Mouse (Mus musculus) embryonic facial prominence, embryonic 12.5 days (tissue): ENCODE results near the gene Fbxo47. TPM values are rescaled to one million over a fixed set of nuclear protein-coding genes. Genes with fewer than 3 reads are reported as not detected.

Experiments
- ATAC-seq: fragments of 200-750 bp; cut with Nextera tagmentation; 2 replicates; pipeline ENCODE4 v1.8.0; 2017; ENCODE audit not compliant: insufficient number of reproducible peaks, insufficient read depth, low FRiP score, low TSS enrichment
- H3K27ac ChIP-seq: fragments of 300-500 bp; sonication (generic); 2 replicates; pipeline ENCODE4 v1.5.1; 2016; ENCODE audit warnings: mild to moderate bottlenecking
- H3K27me3 ChIP-seq: fragments of 300-500 bp; sonication (generic); 2 replicates; pipeline ENCODE4 v1.6.1; 2016; ENCODE audit warnings: mild to moderate bottlenecking, moderate library complexity
- H3K36me3 ChIP-seq: fragments of 300-500 bp; sonication (generic); 2 replicates; pipeline ENCODE4 v1.6.1; 2016; ENCODE audit warnings: mild to moderate bottlenecking
- H3K4me1 ChIP-seq: fragments of 300-500 bp; sonication (generic); 2 replicates; pipeline ENCODE4 v1.6.1; 2016
- H3K4me2 ChIP-seq: fragments of 300-500 bp; sonication (generic); replicated peaks from 2 replicates; pipeline ENCODE4 v1.6.1; 2016; ENCODE audit warnings: mild to moderate bottlenecking, moderate library complexity
- H3K4me3 ChIP-seq: fragments of 300-500 bp; sonication (generic); 2 replicates; pipeline ENCODE4 v1.5.1; 2016; ENCODE audit warnings: mild to moderate bottlenecking
- H3K9ac ChIP-seq: fragments of 300-500 bp; sonication (generic); 2 replicates; pipeline ENCODE4 v1.6.1; 2016; ENCODE audit warnings: mild to moderate bottlenecking, moderate library complexity
- H3K9me3 ChIP-seq: fragments of 300-500 bp; sonication (generic); 2 replicates; pipeline ENCODE4 v1.6.1; 2016; ENCODE audit warnings: mild to moderate bottlenecking, moderate library complexity
- WGBS: fragments of 180-500 bp; shearing (Covaris S2); methylation state at CpG from one replicate; pipeline ENCODE4 v1.1.7; 2016; 5-methylcytosine and 5-hydroxymethylcytosine counted together
- polyA plus RNA-seq: library from polyadenylated mRNA; unstranded; fragments of >200 nt; fragmentation: Nextera tagmentation; extraction: Ambion mirVana; gene quantifications from 2 replicates; pipeline ENCODE4 v1.2.1, GENCODE M21; 2016

The Fbxo47 gene
- polyA plus RNA-seq, 1 experiment from 2014 or later = 0.51 TPM

DNA sequence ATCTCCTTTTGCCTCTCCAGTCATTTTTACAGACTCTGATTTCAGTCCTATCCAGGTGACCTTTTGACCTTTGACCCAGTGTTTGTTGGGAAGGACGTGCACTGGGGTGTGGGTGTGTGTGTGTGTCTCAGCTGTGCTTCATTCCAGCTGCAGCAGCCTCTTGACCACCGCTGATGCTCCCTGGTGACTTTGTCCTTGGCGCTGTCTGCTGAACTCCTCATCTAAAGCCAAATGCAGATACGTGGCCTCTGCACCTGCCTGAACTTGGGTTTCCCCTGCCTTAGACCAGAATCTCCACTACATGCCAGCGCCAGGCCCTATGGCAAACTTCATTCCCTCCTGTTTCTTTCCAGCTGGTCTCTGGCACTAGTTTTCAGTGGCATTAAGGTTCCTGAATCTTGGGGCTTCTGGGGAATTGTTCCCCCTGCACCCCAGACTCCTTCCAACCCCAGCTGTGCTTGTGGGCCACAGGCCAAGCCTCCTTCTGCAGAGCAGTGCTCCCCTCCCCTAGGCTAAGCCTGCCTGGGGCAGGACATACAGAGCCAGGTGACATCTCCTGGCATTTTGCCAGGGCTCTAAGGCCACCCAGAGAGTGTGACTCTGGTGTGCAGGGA lies 75.2 kb downstream of the Fbxo47 start:
- 26% methylated on average over 5 of the region's 5 CpGs for WGBS
- no peaks in the 10 kb centered on the region for H3K9me3 ChIP-seq
- H3K4me3 ChIP-seq = no peak overlapping the region
- peaks cover 97% of the 10 kb centered on the region for H3K4me1 ChIP-seq
- peaks cover 26% of the 10 kb centered on the region for H3K36me3 ChIP-seq
- H3K9ac ChIP-seq = no peak overlapping the region
- H3K4me2 ChIP-seq = 0 out of 2 replicates have a peak overlapping the region, but pooled peaks have one; percentile 14
- H3K27me3 ChIP-seq = no peaks in the 10 kb centered on the region
- no peak for ATAC-seq
- peak overlapping the region; percentile 65 for H3K27ac ChIP-seq

- H3K4me3 ChIP-seq = no peak overlapping the region
- ATAC-seq = no peak
- peaks cover 92% of the 10 kb centered on the region for H3K4me1 ChIP-seq
- 37% methylated on average over 2 of the region's 2 CpGs for WGBS
- no peaks in the 10 kb centered on the region for H3K27me3 ChIP-seq
- peak overlapping the region; percentile 14; the same call in 1 of the 2 replicates for H3K4me2 ChIP-seq
- H3K9me3 ChIP-seq = no peaks in the 10 kb centered on the region
- H3K27ac ChIP-seq = peak overlapping the region; percentile 65
- H3K36me3 ChIP-seq = peaks cover 23% of the 10 kb centered on the region
- H3K9ac ChIP-seq = no peak overlapping the region
These were observed 75.9 kb downstream of the Fbxo47 start for GRCm38 (mm10) chr11:97808093-97808492.

DNA sequence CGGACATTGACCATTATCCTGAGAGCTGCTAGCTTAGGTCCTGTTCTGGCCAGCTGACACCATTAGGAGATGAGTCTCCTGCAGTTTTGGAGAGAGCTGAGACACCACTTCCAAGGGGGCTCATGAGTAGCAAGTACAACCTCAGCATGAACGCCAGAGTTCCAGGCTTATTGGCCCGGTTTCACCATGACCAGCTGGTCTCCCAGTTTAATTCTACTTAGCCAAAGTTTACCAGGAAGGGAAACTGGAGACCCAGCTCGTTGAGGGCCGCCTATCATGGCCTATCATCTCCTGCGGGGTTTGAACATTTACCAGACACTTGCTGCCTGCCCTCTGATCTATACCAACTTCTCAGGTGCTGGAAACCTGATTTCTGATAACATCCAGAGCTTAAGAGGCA lies 76.3 kb downstream of the Fbxo47 start:
- H3K27ac ChIP-seq = peak overlapping the region; percentile 65
- WGBS = 21% methylated on average over 6 of the region's 6 CpGs

GRCm38 (mm10) chr11:97806613-97806964 lies 77.4 kb downstream of the Fbxo47 start:
- WGBS = 66% methylated on average over 7 of the region's 7 CpGs
- no peak overlapping the region for H3K9ac ChIP-seq
- peak overlapping the region; percentile 7; the same call in 1 of the 2 replicates for H3K27ac ChIP-seq
- H3K9me3 ChIP-seq = no peaks in the 10 kb centered on the region
- H3K27me3 ChIP-seq = no peaks in the 10 kb centered on the region
- H3K4me3 ChIP-seq = no peak overlapping the region
- H3K36me3 ChIP-seq = peaks cover 22% of the 10 kb centered on the region
- no peak for ATAC-seq
- H3K4me2 ChIP-seq = no peak overlapping the region
- H3K4me1 ChIP-seq = peaks cover 88% of the 10 kb centered on the region

More for the DNA sequence above, 76.3 kb downstream of the Fbxo47 start:
- Histone ChIP-seq H3K4me1 (peaks cover 88% of the 10 kb centered on the region), H3K36me3 (peaks cover 22% of the 10 kb centered on the region), H3K27me3 (no peaks in the 10 kb centered on the region), H3K4me2 (peak overlapping the region; percentile 14; the same call in 1 of the 2 replicates), H3K9me3 (no peaks in the 10 kb centered on the region), H3K4me3 (no peak overlapping the region), H3K9ac (no peak overlapping the region)
- no peak for ATAC-seq

GRCm38 (mm10) chr11:97805662-97806612 lies 78.0 kb downstream of the Fbxo47 start:
- Histone ChIP-seq H3K4me3 (no peak overlapping the region), H3K27me3 (no peaks in the 10 kb centered on the region), H3K9me3 (no peaks in the 10 kb centered on the region), H3K27ac (peak overlapping the region; percentile 89), H3K4me2 (peak overlapping the region; percentile 48), H3K4me1 (peaks cover 89% of the 10 kb centered on the region), H3K9ac (no peak overlapping the region), H3K36me3 (peaks cover 22% of the 10 kb centered on the region)
- ATAC-seq = no peak
- 44% methylated on average over 15 of the region's 15 CpGs for WGBS

GRCm38 (mm10) chr11:97804841-97805661 lies 78.9 kb downstream of the Fbxo47 start:
- no peak for ATAC-seq
- H3K4me3 ChIP-seq = peak overlapping the region; percentile 17; the same call in 1 of the 2 replicates
- H3K9me3 ChIP-seq = no peaks in the 10 kb centered on the region
- 7% methylated on average over 9 of the region's 9 CpGs for WGBS
- peak overlapping the region; percentile 48 for H3K4me2 ChIP-seq
- peaks cover 22% of the 10 kb centered on the region for H3K36me3 ChIP-seq
- H3K4me1 ChIP-seq = peaks cover 81% of the 10 kb centered on the region
- H3K9ac ChIP-seq = peak overlapping the region; percentile 32; the same call in 1 of the 2 replicates
- H3K27me3 ChIP-seq = no peaks in the 10 kb centered on the region
- peak overlapping the region; percentile 89 for H3K27ac ChIP-seq

DNA sequence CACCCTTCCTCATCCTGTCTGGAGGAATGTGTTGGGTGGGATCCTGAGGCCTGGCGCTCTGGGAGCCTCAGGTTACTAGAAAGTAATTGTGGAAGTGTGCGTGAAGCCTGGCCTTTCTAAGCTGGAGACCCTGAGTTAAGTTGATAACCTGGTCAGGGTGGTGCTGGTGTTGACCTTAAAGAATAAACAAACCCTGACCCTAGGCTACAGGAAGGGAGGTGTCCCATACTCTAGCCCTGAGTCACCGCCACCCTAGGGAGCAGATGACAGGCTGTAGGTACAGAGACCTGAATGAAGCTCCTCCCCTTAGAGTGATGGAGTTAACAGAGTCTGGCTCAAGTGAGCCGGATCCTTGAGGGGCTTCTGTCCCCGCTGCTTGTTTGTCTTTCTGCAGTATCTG lies 80.1 kb downstream of the Fbxo47 start:
- Histone ChIP-seq H3K9ac (no peak overlapping the region), H3K36me3 (peaks cover 12% of the 10 kb centered on the region), H3K4me3 (no peak overlapping the region), H3K27ac (peak overlapping the region; percentile 89; the same call in 1 of the 2 replicates), H3K4me2 (peak overlapping the region; percentile 48; the same call in 1 of the 2 replicates), H3K4me1 (peaks cover 70% of the 10 kb centered on the region), H3K9me3 (no peaks in the 10 kb centered on the region), H3K27me3 (no peaks in the 10 kb centered on the region)
- 73% methylated on average over 5 of the region's 5 CpGs for WGBS
- ATAC-seq = no peak

Other genes with a start within 250 kb of the Fbxo47 start
- gene Mllt6, start 220.7 kb downstream of the Fbxo47 start, polyA plus RNA-seq = 3.2 and 3.4 TPM in 2 replicates
- gene Cisd3, start 198.3 kb downstream of the Fbxo47 start, polyA plus RNA-seq = 11.6 and 13.7 TPM in 2 replicates
- gene Pcgf2, start 183.7 kb downstream of the Fbxo47 start, polyA plus RNA-seq = 20.6 and 21.6 TPM in 2 replicates
- gene Psmb3, start 180.8 kb downstream of the Fbxo47 start, polyA plus RNA-seq = 447 and 479 TPM in 2 replicates
- 2.6 and 3.0 TPM in 2 replicates for gene Pip4k2b, start 139.4 kb downstream of the Fbxo47 start, polyA plus RNA-seq
- 23.1 and 24.8 TPM in 2 replicates for gene Cwc25, start 117.6 kb downstream of the Fbxo47 start, polyA plus RNA-seq
- gene 1700001P01Rik, start 108.2 kb downstream of the Fbxo47 start, polyA plus RNA-seq = 0.39 TPM in 1 of 2 replicates, not detected in the other
- 474 and 481 TPM in 2 replicates for gene Rpl23, start 101.7 kb downstream of the Fbxo47 start, polyA plus RNA-seq
- gene Lasp1, start 85.2 kb downstream of the Fbxo47 start, polyA plus RNA-seq = 117 and 125 TPM in 2 replicates
- 11.3 and 12.4 TPM in 2 replicates for gene B230217C12Rik, start 43.4 kb downstream of the Fbxo47 start, polyA plus RNA-seq
- 0.32 and 0.70 TPM in 2 replicates for gene Plxdc1, start 102.3 kb upstream of the Fbxo47 start, polyA plus RNA-seq
- gene Arl5c, start 112.0 kb upstream of the Fbxo47 start, polyA plus RNA-seq = 6.9 and 7.6 TPM in 2 replicates
- 14.8 and 16.6 TPM in 2 replicates for gene Cacnb1, start 138.9 kb upstream of the Fbxo47 start, polyA plus RNA-seq
- 942 and 959 TPM in 2 replicates for gene Rpl19, start 142.6 kb upstream of the Fbxo47 start, polyA plus RNA-seq
- gene Stac2, start 169.3 kb upstream of the Fbxo47 start, polyA plus RNA-seq = 0.65 and 0.67 TPM in 2 replicates